Mouse (Mus musculus) megakaryocyte, embryonic 14.5 days (primary cell): Measurements from ENCODE around the gene Borcs6.

Experiments
- FLI1 ChIP-seq: IDR thresholded peaks from 2 replicates; pipeline ENCODE4 v1.6.1; 2012; ENCODE audit warnings: low read length, inconsistent platforms, mixed read lengths
- GATA1 ChIP-seq: IDR thresholded peaks from 3 replicates; pipeline ENCODE4 v1.6.1; 2012; ENCODE audit warnings: mixed read lengths, low read length, inconsistent platforms, borderline replicate concordance

- TF ChIP-seq GATA1: no peak
- no peak for TF ChIP-seq FLI1
Measured at GRCm38 (mm10) chr11:69065394-69065925, 5.9 kb downstream of the Borcs6 start.
